Mouse (Mus musculus): ENCODE results near the gene Mboat2. TPM values are rescaled to one million over a fixed set of nuclear protein-coding genes. Genes with fewer than 3 reads are reported as not detected.

Mboat2 gene
- polyA plus RNA-seq, 1 experiment from 2014 or later: 32.1 TPM

- Histone ChIP-seq H3K4me3 (ENCODE audit: low read depth, low read length) (no peak overlapping the region), H3K4me1 (ENCODE audit: insufficient read depth, low read depth, low read length) (peaks cover 15% of the 10 kb centered on the region; the same call in 1 of the 2 replicates), H3K27me3 (replicated peaks; ENCODE audit: insufficient read depth, low read length) (no peaks in the 10 kb centered on the region), H3K36me3 (ENCODE audit: insufficient read depth, low read length) (no peaks in the 10 kb centered on the region), H3K27ac (ENCODE audit: low read length) (no peak overlapping the region), H3K9me3 (ENCODE audit: low read length) (no peaks in the 10 kb centered on the region), H3K9ac (replicated peaks; ENCODE audit: low read depth) (no peak overlapping the region), H3K4me2 (replicated peaks; ENCODE audit: low read depth, low read length) (no peak overlapping the region)
- no peak for DNase-seq (ENCODE audit: low spot score)
- peak; percentile 32; the same call in 1 of the 2 replicates for ATAC-seq
- 57% methylated on average over 2 of the region's 2 CpGs for WGBS
- TF ChIP-seq CTCF (IDR thresholded peaks at IDR 0.05) (no peak), EP300 (IDR thresholded peaks at IDR 0.05) (no peak)
Measured at GRCm38 (mm10) chr12:24837947-24838346, 7.3 kb downstream of the Mboat2 start.

GRCm38 (mm10) chr12:24841115-24841879, 10.6 kb downstream of the Mboat2 start:
- no peak for ATAC-seq
- DNase-seq (ENCODE audit: low spot score): peak; percentile 59
- H3K4me3 ChIP-seq (ENCODE audit: low read depth, low read length): no peak overlapping the region
- H3K27ac ChIP-seq (ENCODE audit: low read length): no peak overlapping the region
- no peak overlapping the region for H3K9ac ChIP-seq (replicated peaks; ENCODE audit: low read depth)
- H3K27me3 ChIP-seq (replicated peaks; ENCODE audit: insufficient read depth, low read length): no peaks in the 10 kb centered on the region
- H3K4me2 ChIP-seq (replicated peaks; ENCODE audit: low read depth, low read length): no peak overlapping the region
- no peaks in the 10 kb centered on the region for H3K36me3 ChIP-seq (ENCODE audit: insufficient read depth, low read length)
- H3K4me1 ChIP-seq (ENCODE audit: insufficient read depth, low read depth, low read length): peaks cover 19% of the 10 kb centered on the region; the same call in 1 of the 2 replicates
- WGBS: 52% methylated on average over 9 of the region's 9 CpGs
- TF ChIP-seq EP300 (IDR thresholded peaks at IDR 0.05) (no peak), CTCF (IDR thresholded peaks at IDR 0.05) (peak; percentile 51)
- no peaks in the 10 kb centered on the region for H3K9me3 ChIP-seq (ENCODE audit: low read length)

- Histone ChIP-seq H3K36me3 (ENCODE audit: insufficient read depth, low read length) (no peaks in the 10 kb centered on the region), H3K27ac (ENCODE audit: low read length) (no peak overlapping the region), H3K9me3 (ENCODE audit: low read length) (no peaks in the 10 kb centered on the region), H3K27me3 (replicated peaks; ENCODE audit: insufficient read depth, low read length) (no peaks in the 10 kb centered on the region), H3K9ac (replicated peaks; ENCODE audit: low read depth) (no peak overlapping the region), H3K4me2 (replicated peaks; ENCODE audit: low read depth, low read length) (no peak overlapping the region), H3K4me1 (ENCODE audit: insufficient read depth, low read depth, low read length) (peaks cover 12% of the 10 kb centered on the region; the same call in 1 of the 2 replicates), H3K4me3 (ENCODE audit: low read depth, low read length) (no peak overlapping the region)
- WGBS: 54% methylated on average over 11 of the region's 11 CpGs
- no peak for DNase-seq (ENCODE audit: low spot score)
- TF ChIP-seq CTCF (IDR thresholded peaks at IDR 0.05) (no peak), EP300 (IDR thresholded peaks at IDR 0.05) (no peak)
- no peak for ATAC-seq
Measured at GRCm38 (mm10) chr12:24842299-24842910, 11.7 kb downstream of the Mboat2 start.

GRCm38 (mm10) chr12:24843395-24844072, 12.9 kb downstream of the Mboat2 start:
- no peak for DNase-seq (ENCODE audit: low spot score)
- peak; percentile 23; the same call in 1 of the 2 replicates for ATAC-seq
- no peak overlapping the region for H3K4me2 ChIP-seq (replicated peaks; ENCODE audit: low read depth, low read length)

GRCm38 (mm10) chr12:24845344-24845743, 14.7 kb downstream of the Mboat2 start:
- ATAC-seq (peak; percentile 62), DNase-seq (ENCODE audit: low spot score) (peak; percentile 54)
- peak; percentile 57 for TF ChIP-seq CTCF (IDR thresholded peaks at IDR 0.05)
- TF ChIP-seq EP300 (IDR thresholded peaks at IDR 0.05): no peak
- H3K4me3 ChIP-seq (ENCODE audit: low read depth, low read length): no peak overlapping the region
- no peaks in the 10 kb centered on the region for H3K9me3 ChIP-seq (ENCODE audit: low read length)
- H3K27me3 ChIP-seq (replicated peaks; ENCODE audit: insufficient read depth, low read length): no peaks in the 10 kb centered on the region
- peaks cover 11% of the 10 kb centered on the region; the same call in 1 of the 2 replicates for H3K4me1 ChIP-seq (ENCODE audit: insufficient read depth, low read depth, low read length)
- H3K36me3 ChIP-seq (ENCODE audit: insufficient read depth, low read length): no peaks in the 10 kb centered on the region
- H3K27ac ChIP-seq (ENCODE audit: low read length): no peak overlapping the region
- WGBS: 62% methylated on average over 4 of the region's 4 CpGs
- H3K9ac ChIP-seq (replicated peaks; ENCODE audit: low read depth): no peak overlapping the region
- H3K4me2 ChIP-seq (replicated peaks; ENCODE audit: low read depth, low read length): no peak overlapping the region

More at GRCm38 (mm10) chr12:24843395-24844072, 12.9 kb downstream of the Mboat2 start:
- TF ChIP-seq CTCF (IDR thresholded peaks at IDR 0.05) (no peak), EP300 (IDR thresholded peaks at IDR 0.05) (no peak)
- H3K9me3 ChIP-seq (ENCODE audit: low read length): no peaks in the 10 kb centered on the region
- H3K9ac ChIP-seq (replicated peaks; ENCODE audit: low read depth): no peak overlapping the region
- no peaks in the 10 kb centered on the region for H3K36me3 ChIP-seq (ENCODE audit: insufficient read depth, low read length)
- 43% methylated on average over 7 of the region's 7 CpGs for WGBS
- peaks cover 11% of the 10 kb centered on the region; the same call in 1 of the 2 replicates for H3K4me1 ChIP-seq (ENCODE audit: insufficient read depth, low read depth, low read length)
- no peaks in the 10 kb centered on the region for H3K27me3 ChIP-seq (replicated peaks; ENCODE audit: insufficient read depth, low read length)
- no peak overlapping the region for H3K27ac ChIP-seq (ENCODE audit: low read length)
- H3K4me3 ChIP-seq (ENCODE audit: low read depth, low read length): no peak overlapping the region

- Histone ChIP-seq H3K27me3 (replicated peaks; ENCODE audit: insufficient read depth, low read length) (no peaks in the 10 kb centered on the region), H3K4me2 (replicated peaks; ENCODE audit: low read depth, low read length) (no peak overlapping the region), H3K27ac (ENCODE audit: low read length) (no peak overlapping the region), H3K9me3 (ENCODE audit: low read length) (no peaks in the 10 kb centered on the region), H3K36me3 (ENCODE audit: insufficient read depth, low read length) (no peaks in the 10 kb centered on the region), H3K9ac (replicated peaks; ENCODE audit: low read depth) (no peak overlapping the region), H3K4me3 (ENCODE audit: low read depth, low read length) (no peak overlapping the region), H3K4me1 (ENCODE audit: insufficient read depth, low read depth, low read length) (peaks cover 4% of the 10 kb centered on the region; the same call in 1 of the 2 replicates)
- no peak for TF ChIP-seq EP300 (IDR thresholded peaks at IDR 0.05)
- TF ChIP-seq CTCF (IDR thresholded peaks at IDR 0.05): no peak
- WGBS: 56% methylated on average over 5 of the region's 5 CpGs
- ATAC-seq: no peak
- no peak for DNase-seq (ENCODE audit: low spot score)
Measured at GRCm38 (mm10) chr12:24848107-24848506, 17.4 kb downstream of the Mboat2 start.

Measured in lung, postnatal 0 days (tissue).